Mouse (Mus musculus) heart, postnatal 0 days (tissue): Measurements from ENCODE around the gene Tut4.

Source experiments
- CTCF ChIP-seq: IDR thresholded peaks from 2 replicates; pipeline ENCODE4 v1.5.1; 2016; ENCODE audit warnings: antibody characterized with exemption, control low read depth, low read depth
- EP300 ChIP-seq: IDR thresholded peaks from 2 replicates; pipeline ENCODE4 v1.6.1; 2016; ENCODE audit warnings: antibody characterized with exemption, low read depth

GRCm38 (mm10) chr4:108458201-108458741, 955 bp upstream of the Tut4 start:
- no peak for TF ChIP-seq CTCF
- no peak for TF ChIP-seq EP300
